Mouse (Mus musculus): ENCODE data around the gene Acss2.
A peak's percentile ranks its signal among the peaks of the same experiment; 100 is the strongest.
"Not testable (repeated sequence)": the region's sequence is repeated elsewhere in the genome, so short reads cannot be mapped to it uniquely, and the experiment has no call there.

The Acss2 gene

GRCm38 (mm10) chr2:155538463-155539057 is 20.8 kb downstream of the Acss2 start:
- not testable (repeated sequence) for DNase-seq

- DNase-seq, result no peak
Measured at GRCm38 (mm10) chr2:155539696-155540095, 21.9 kb downstream of the Acss2 start.

- no peak for DNase-seq
Measured at GRCm38 (mm10) chr2:155540822-155541458, 23.2 kb downstream of the Acss2 start.

DNA sequence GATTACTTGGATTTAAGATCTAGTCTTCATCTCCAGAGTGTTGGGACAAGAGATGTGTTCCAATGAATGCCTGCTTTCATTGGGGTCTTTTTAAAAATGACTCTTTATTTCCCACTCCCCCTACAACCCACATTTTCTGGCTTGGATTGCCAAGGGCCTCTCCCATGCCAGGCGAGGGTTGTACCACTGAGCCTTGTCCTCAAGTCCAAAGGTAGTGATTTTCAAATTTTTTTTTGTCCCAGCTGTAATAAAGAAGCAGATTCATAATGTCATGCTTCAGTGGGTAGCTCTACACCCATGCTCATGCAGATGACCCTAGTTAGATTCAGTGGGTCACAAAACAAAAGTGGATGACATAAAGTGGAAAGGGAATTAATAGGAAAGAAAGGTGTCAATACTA is 29.2 kb downstream of the Acss2 start:
- no peak for DNase-seq

DNA sequence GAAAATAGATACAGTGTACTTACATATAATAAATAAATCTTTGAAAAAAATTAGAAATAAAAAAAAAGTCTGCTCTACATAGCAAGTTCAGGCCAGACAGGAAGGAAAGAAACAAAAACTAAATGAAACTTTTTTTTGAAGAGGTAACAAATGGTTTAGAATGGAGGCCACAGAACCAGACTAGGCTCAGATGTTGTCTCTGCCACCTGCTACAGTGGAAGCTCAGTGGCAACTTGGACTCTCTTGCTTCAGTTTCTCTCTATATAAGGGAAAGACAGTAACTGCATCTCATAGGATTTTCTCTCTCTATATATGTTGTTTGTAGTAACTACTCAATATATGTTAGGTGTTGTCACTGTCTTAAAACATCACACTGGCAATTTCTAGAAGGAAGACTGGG is 34.6 kb downstream of the Acss2 start:
- DNase-seq, result peak; percentile 32

- peak; percentile 78 for DNase-seq
Measured at GRCm38 (mm10) chr2:155552949-155553354, 35.2 kb downstream of the Acss2 start.

GRCm38 (mm10) chr2:155554426-155554985 is 36.8 kb downstream of the Acss2 start:
- peak; percentile 31 for DNase-seq

- no peak for DNase-seq
Measured at GRCm38 (mm10) chr2:155562209-155562608, 44.5 kb downstream of the Acss2 start.

GRCm38 (mm10) chr2:155562934-155563333 is 45.2 kb downstream of the Acss2 start:
- DNase-seq, result no peak

GRCm38 (mm10) chr2:155567751-155568150 is 50.0 kb downstream of the Acss2 start:
- no peak for DNase-seq

DNA sequence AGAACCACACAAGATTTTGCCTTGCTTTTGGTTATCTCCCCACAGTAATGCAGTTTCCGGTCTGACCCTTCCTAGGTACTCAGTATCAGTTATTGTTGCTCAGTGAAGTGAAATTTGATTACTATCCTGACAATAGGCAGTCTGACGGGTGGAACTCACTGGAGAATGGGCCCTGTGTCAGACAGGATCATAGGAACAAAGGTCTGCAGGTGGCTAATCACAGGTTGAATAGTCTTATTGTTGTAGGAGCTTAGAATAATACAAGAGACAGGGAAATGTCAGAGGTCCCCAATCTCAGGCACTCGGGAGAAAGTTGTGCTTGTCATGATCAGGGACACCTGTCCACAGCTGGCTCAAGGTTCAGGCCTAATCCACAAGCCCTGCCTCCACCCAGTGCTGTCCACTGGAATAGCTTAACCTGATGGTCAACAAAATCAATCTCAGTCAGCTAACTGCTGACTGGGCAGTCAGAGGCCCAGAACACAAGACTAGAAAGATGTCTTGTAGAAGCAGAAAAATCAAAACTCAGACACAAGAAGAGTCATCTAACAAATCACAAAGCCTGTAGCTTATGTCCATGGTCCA is 51.6 kb downstream of the Acss2 start:
- DNase-seq, result no peak

GRCm38 (mm10) chr2:155573001-155573400 is 55.3 kb downstream of the Acss2 start:
- DNase-seq, result no peak

DNA sequence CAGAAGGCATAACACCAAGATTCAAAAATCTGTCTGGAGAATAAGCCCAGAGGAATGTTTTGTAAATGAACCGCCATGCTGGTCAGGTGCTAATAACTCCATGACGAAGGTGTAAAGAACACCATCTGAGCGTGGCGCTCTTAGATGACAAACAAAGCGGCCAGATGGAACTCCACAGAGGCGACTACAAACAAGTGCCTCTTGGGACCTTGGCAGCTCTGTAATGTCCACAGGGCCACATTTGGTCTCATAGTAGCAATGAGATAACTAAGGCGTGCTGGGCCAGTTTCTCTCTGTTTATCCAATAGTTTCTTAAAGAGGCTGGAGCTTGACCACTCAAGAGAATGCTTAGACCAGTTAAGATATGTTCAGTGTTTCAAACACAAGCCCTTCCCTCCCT is 56.2 kb downstream of the Acss2 start:
- DNase-seq, result no peak

GRCm38 (mm10) chr2:155574700-155575099 is 57.0 kb downstream of the Acss2 start:
- DNase-seq, result no peak

GRCm38 (mm10) chr2:155576656-155577055 is 58.9 kb downstream of the Acss2 start:
- DNase-seq, result no peak

DNA sequence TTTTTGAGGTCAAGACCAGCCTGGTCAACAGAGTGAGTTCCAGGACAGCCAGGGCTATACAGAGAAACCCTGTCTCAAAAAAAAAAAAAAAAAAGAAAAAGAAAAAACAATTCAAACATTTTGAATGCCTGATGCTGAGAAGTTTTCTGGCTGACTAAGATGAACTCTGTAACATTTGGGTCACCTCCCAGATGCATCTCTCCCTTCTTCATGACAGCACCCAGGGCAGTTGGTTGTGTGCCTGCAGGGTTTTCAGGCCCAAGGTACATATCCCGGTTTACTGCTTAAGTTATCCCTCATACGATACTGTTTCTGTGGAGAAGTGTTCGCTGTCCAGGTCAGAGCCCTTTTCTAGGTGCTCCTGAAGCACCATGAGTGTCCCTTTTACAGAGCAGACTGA is 62.6 kb downstream of the Acss2 start:
- DNase-seq, result no peak

GRCm38 (mm10) chr2:155582384-155582995 is 64.7 kb downstream of the Acss2 start:
- no peak for DNase-seq

GRCm38 (mm10) chr2:155582996-155583395 is 65.2 kb downstream of the Acss2 start:
- no peak for DNase-seq

GRCm38 (mm10) chr2:155583927-155584530 is 66.3 kb downstream of the Acss2 start:
- DNase-seq, result peak; percentile 42

- no peak for DNase-seq
Measured at GRCm38 (mm10) chr2:155585082-155585481, 67.3 kb downstream of the Acss2 start.

DNA sequence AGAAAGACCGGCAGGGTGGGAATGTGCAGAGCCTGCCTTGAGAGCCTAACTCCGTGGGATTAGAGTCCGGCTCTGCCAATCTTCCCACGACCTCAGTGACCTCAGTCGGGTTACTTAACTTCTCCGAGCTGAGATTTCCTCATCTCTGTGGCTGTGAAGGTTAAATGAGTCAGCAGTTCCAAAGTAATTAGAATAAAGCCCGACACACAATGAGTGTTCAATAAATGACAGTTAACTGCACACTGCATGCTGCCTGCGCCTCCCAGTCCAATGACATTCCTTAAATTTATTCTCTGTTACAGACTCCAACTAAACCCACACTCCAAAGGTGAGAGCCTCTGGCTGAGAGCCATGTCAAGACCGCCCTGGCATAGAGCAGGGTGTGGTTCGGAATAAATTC is 67.7 kb downstream of the Acss2 start:
- no peak for DNase-seq

DNA sequence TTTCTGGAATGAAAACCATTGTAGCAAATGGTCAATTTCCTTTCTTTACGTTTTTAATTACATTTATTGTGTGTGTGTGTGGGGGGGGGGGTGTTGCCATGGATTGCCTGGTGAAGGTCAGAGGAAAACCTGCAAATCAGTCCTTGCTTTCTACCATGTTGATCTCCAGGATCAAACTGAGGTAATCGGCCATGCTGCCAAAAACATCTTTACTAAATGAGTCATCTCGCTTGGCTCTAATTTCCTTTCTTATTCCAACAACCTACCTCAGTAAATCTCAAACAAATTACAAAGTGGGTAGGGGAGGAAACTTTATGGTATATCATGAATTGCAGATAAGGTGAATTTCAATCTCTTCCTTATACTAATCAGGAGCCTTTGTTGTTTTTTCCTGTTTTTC is 70.4 kb downstream of the Acss2 start:
- DNase-seq, result no peak

- DNase-seq, result no peak
Measured at GRCm38 (mm10) chr2:155589521-155589920, 71.8 kb downstream of the Acss2 start.
